Mouse (Mus musculus) gastrocnemius, adult 2 months (tissue): ENCODE measurements around the gene Kdm6b. TPM values are rescaled to one million over a fixed set of nuclear protein-coding genes. Genes with fewer than 3 reads are reported as not detected.
A peak's percentile ranks its signal among the peaks of the same experiment; 100 is the strongest.

Experiments used
- DNase-seq: peaks from one replicate; pipeline ENCODE4 v3.0.0; 2022
- H3K27ac ChIP-seq: fragments of 200-600 bp; 2 replicates; pipeline ENCODE4 v1.8.1; 2022; ENCODE audit warnings: mild to moderate bottlenecking
- H3K4me3 ChIP-seq: fragments of 200-600 bp; 2 replicates; pipeline ENCODE4 v1.8.1; 2022; ENCODE audit warnings: mild to moderate bottlenecking, moderate library complexity
- CTCF ChIP-seq: fragments of 200-600 bp; IDR thresholded peaks from 2 replicates; pipeline ENCODE4 v1.8.1; 2022; ENCODE audit warnings: antibody characterized with exemption, mild to moderate bottlenecking, moderate library complexity
- intact Hi-C: fragments of 180-260 bp; cut with DNase I; formaldehyde crosslinking; loops from one replicate; pipeline ENCODE4 v1.15.1; 2025
- total RNA-seq, 2 experiments: library from RNA; stranded (reverse); gene quantifications; 2 replicates each; pipeline ENCODE4 v1.2.3; 2021

Kdm6b gene
- total RNA-seq, 2 experiments from 2014 or later: 23.9 to 24.5 TPM

- Histone ChIP-seq H3K27ac (no peak overlapping the region), H3K4me3 (no peak overlapping the region)
- no peak for DNase-seq
- no peak for TF ChIP-seq CTCF
- intact Hi-C loops: loop anchor here (5.0 kb wide), 1 partner anchor 158 kb away; no protein-coding TSS in a partner anchor
Measured at GRCm38 (mm10) chr11:69430631-69431030, 17.2 kb upstream of the Kdm6b start.

- no peak overlapping the region for H3K4me3 ChIP-seq
- DNase-seq: peak; percentile 60
- no peak overlapping the region for H3K27ac ChIP-seq
- TF ChIP-seq CTCF: no peak
- intact Hi-C loops: no loop called here
Measured at GRCm38 (mm10) chr11:69429313-69429712, 15.8 kb upstream of the Kdm6b start.

DNA sequence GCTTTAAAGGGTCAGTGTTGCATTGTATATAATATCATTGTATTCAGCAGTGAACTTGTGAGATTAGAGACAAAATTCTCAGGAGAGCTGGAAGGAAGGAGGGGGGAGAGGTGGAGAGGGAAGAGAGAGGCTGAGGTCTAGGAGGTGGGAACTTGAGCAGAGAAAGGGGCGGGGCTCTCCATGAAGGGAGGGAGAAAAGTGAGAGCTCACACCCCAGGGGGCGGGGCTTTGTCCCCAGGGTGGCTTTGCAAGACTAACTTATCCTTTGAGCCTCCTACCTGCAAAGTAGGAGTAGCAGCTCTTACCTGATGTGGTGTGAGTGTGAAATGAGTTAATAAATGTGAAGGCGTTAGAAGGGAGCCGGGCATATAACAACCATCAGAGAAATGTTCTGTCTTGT, 15.3 kb upstream of the Kdm6b start:
- no peak overlapping the region for H3K4me3 ChIP-seq
- no peak for TF ChIP-seq CTCF
- intact Hi-C loops: no loop called here
- no peak overlapping the region for H3K27ac ChIP-seq
- peak; percentile 66 for DNase-seq

- TF ChIP-seq CTCF: no peak
- no peak for DNase-seq
- Histone ChIP-seq H3K27ac (no peak overlapping the region), H3K4me3 (no peak overlapping the region)
- intact Hi-C loops: no loop called here
Measured at GRCm38 (mm10) chr11:69426246-69426645, 12.8 kb upstream of the Kdm6b start.

DNA sequence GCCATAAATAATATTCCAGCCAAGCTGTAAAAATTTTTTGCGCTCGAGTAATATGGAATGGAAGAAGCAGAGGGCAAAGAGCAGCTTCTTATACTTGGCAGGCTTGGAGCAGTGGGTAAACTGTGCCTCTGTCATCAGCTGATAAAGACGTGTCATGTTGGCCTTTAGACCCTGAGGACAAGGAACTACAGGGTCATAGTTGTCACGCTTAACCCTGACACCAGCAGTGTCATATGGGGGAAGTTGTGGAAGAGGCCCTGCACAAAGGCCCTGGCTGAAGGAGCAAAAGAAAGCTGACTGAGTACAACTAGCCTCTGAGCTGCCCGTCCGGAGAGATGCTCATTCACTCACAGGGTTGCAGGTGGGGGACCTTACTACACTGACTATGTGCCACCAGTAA, 10.4 kb upstream of the Kdm6b start:
- intact Hi-C loops: no loop called here
- TF ChIP-seq CTCF: no peak
- no peak overlapping the region for H3K27ac ChIP-seq
- no peak overlapping the region for H3K4me3 ChIP-seq
- no peak for DNase-seq

- intact Hi-C loops: no loop called here
- Histone ChIP-seq H3K27ac (no peak overlapping the region), H3K4me3 (no peak overlapping the region)
- TF ChIP-seq CTCF: no peak
- no peak for DNase-seq
Measured at GRCm38 (mm10) chr11:69422842-69423241, 9.4 kb upstream of the Kdm6b start.

GRCm38 (mm10) chr11:69421131-69421977, 7.9 kb upstream of the Kdm6b start:
- intact Hi-C loops: no loop called here
- no peak for TF ChIP-seq CTCF
- no peak for DNase-seq
- Histone ChIP-seq H3K4me3 (no peak overlapping the region), H3K27ac (no peak overlapping the region; the same call in 1 of the 2 replicates)

GRCm38 (mm10) chr11:69420554-69421000, 7.1 kb upstream of the Kdm6b start:
- peak overlapping the region; percentile 94 for H3K27ac ChIP-seq
- no peak for DNase-seq
- intact Hi-C loops: no loop called here
- H3K4me3 ChIP-seq: peak overlapping the region; percentile 86
- TF ChIP-seq CTCF: no peak

DNA sequence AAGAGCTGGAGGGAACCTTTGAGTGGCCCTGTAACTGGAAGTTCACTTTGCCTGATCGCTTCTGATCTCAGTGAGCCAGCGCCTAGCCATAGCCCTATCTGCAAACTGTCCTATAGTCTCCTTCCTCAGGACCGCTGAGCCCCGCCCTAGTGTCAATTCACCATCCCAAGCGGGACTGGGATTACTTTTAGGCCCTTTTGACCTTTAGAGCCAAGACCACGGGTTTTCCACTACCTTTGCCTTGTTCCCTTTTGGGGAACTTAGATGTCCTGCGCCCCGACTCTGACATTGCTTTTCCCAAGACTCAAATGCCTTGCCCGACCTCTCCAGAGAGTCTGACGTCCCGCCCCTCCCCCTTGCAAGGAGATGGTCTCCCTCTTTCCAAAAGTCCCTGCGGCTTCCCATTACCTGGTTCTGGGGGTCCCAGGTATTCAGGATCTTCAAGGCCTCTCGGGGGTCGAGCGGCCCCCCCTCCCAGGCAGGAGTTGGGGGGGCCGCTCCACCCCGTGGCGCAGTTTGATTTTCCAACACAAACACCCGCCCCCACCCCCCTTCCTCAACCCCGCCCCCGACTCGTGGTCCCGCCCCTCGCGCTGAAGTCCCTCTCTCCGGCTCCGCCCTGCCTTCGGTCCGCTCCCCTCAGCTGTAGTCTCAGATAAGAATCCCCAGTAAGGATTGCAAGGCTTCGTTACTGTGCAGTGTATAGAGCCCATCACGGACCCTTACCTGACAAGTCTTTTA, 6.5 kb upstream of the Kdm6b start:
- H3K4me3 ChIP-seq: peak overlapping the region; percentile 86
- peak overlapping the region; percentile 94 for H3K27ac ChIP-seq
- DNase-seq: peak; percentile 77
- no peak for TF ChIP-seq CTCF
- intact Hi-C loops: loop anchor here (1.0 to 10.0 kb wide), 4 partner anchors 19 to 575 kb away; partner anchors contain the start of genes 9130213A22Rik, Gabarap, Hes7 and Phf23

DNA sequence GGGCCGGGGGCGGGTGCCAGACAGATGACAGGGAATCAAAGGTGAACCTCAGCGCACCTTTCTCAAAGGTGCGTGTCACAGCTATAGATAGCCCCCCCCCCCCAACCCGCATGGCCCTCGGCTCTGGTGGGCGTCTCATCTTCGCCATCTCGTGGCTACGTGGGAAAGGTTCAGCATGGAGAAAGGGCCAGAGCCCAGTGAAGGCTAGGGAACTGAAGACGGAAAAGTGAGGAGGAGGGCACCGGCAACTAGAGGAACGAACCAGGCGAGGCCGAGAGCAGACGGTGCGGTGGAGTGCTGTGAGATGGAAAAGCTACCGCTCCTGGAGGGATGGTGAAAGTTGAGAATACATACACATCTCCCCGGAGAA, 6.0 kb upstream of the Kdm6b start:
- peak; percentile 69 for TF ChIP-seq CTCF
- DNase-seq: peak; percentile 64
- Histone ChIP-seq H3K4me3 (peak overlapping the region; percentile 86), H3K27ac (peak overlapping the region; percentile 94)
- intact Hi-C loops: loop anchor here (1.0 to 10.0 kb wide), 4 partner anchors 18 to 575 kb away; partner anchors contain the start of genes 9130213A22Rik, Gabarap, Hes7 and Phf23

DNA sequence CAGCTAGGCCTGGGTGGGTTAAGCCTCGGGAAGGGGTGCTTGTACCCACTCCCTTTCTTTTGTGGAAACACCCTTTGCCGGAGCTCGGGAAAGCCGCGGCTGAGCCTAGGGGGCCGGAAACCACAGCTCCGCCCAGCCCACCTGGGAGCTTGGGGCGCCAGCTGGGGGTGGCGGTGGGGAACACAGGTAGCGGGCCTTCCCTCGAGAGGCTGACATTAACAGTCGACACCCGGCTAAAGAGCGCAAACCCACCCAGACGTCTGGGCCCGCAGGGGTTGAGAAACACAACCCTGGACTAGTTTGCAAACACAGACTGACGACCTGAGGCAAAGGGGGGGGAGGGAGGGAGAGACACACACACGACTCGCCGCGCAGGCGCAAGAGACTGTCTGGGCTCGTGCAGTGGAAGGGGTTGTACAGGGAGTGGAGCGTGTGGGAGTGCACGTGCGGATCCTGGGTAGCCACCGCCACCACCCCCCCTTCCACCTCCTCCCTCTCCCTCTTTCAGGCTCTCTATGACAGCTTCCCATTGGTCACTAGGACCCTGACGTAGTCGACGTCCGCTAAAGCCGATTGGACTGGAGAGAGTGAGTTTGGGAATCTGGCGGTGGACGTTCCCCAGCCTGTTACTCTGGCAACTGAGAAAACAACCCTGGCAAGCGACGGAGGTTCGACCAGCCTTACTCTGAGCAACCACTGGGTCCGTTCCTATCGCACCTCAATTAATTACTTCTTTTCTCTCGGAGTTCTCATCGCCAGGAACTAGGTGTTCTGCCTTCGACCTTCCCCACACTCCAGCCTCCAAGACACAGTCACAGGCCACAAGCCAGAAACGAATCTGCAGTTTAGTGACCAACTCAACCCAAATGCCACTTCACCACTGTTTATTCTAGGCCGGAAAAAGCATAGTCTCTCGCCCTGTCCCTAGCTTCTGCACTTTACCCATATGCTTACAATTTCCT, 5.3 kb upstream of the Kdm6b start:
- peak; percentile 95 for DNase-seq
- intact Hi-C loops: loop anchor here (1.0 to 10.0 kb wide), 4 partner anchors 17 to 576 kb away; partner anchors contain the start of genes 9130213A22Rik, Gabarap, Hes7 and Phf23
- H3K4me3 ChIP-seq: peak overlapping the region; percentile 86
- no peak for TF ChIP-seq CTCF
- H3K27ac ChIP-seq: peak overlapping the region; percentile 94
